20 mouse cellular contexts compared by ENCODE assay signal in genomic region chr16:26131126-26131525, GRCm38 (mm10). TPM values are rescaled to one million over a fixed set of nuclear protein-coding genes. Genes with fewer than 3 reads are reported as not detected.
DNase-seq lines count a peak whose midpoint lies in the region; ATAC-seq lines count a peak whose summit lies in the region.
"Had no signal": no experiment of that assay in that cellular context is flagged by ENCODE, and none has a peak within 500 bp of the region (broad histone marks: within the 10 kb centered on the region; RNA-seq: fewer than 3 reads in every experiment).

No protein-coding gene starts in this region.

- no peaks in the 10 kb centered on the region for H3K27me3 ChIP-seq in embryonic facial prominence, embryonic 11.5 days (ENCODE audit: control insufficient read depth, insufficient read depth, low read length)
- H3K27me3 ChIP-seq in forebrain, embryonic 13.5 days, result no peaks in the 10 kb centered on the region
- H3K27me3 ChIP-seq: embryonic facial prominence, embryonic 12.5 days had no signal

- no peak overlapping the region for H3K27ac ChIP-seq in embryonic facial prominence, embryonic 11.5 days (replicated peaks; ENCODE audit: low read depth, low read length)
- H3K27ac ChIP-seq in forebrain, embryonic 13.5 days, result no peak overlapping the region
- H3K27ac ChIP-seq: embryonic facial prominence, embryonic 12.5 days had no signal

- ATAC-seq in embryonic facial prominence, embryonic 11.5 days (replicated peaks; ENCODE audit: insufficient number of reproducible peaks, low FRiP score, low TSS enrichment, low read depth), result no peak
- ATAC-seq in forebrain, embryonic 13.5 days, result no peak
- ATAC-seq: forebrain, embryonic 14.5 days; forebrain, embryonic 16.5 days had no signal

- DNase-seq in embryo, embryonic 10 days (ENCODE audit: low spot score), result peak; percentile 28
- no peak for DNase-seq in embryo, embryonic 9.5 days (ENCODE audit: extremely low spot score)
- peak; percentile 53 for DNase-seq in 3T3-L1 (ENCODE audit: low read depth, low spot score)
- peak; percentile 37 for DNase-seq in embryo, embryonic 11 days
- peak; percentile 54 for DNase-seq in embryonic facial prominence, embryonic 11.5 days (ENCODE audit: low spot score)
- no peak for DNase-seq in right cerebral cortex, postnatal 10 days (ENCODE audit: low spot score in 2 of 2)
- DNase-seq in layer of hippocampus, adult 18-20 months (ENCODE audit: low spot score in 2 of 2), result no peak
- DNase-seq: adrenal gland, adult 8-10 months; adrenal gland, postnatal 14 days; adrenal gland, postnatal 36 days; cerebellum, adult 11-12 months; cerebellum, adult 2 months; cerebellum, adult 9-10 months; cerebellum, postnatal 10 days; cerebellum, postnatal 25 days had no signal

- no peaks in the 10 kb centered on the region for H3K9me3 ChIP-seq in embryonic facial prominence, embryonic 11.5 days (replicated peaks; ENCODE audit: control insufficient read depth, low read length)
- no peaks in the 10 kb centered on the region for H3K9me3 ChIP-seq in forebrain, embryonic 13.5 days (replicated peaks)
- H3K9me3 ChIP-seq: embryonic facial prominence, embryonic 12.5 days had no signal

- H3K4me3 ChIP-seq in embryonic facial prominence, embryonic 11.5 days (ENCODE audit: low read depth, low read length), result no peak overlapping the region
- H3K4me3 ChIP-seq in forebrain, embryonic 13.5 days, result no peak overlapping the region
- H3K4me3 ChIP-seq: embryonic facial prominence, embryonic 12.5 days had no signal

- WGBS in embryonic facial prominence, embryonic 11.5 days, result 25% methylated on average over 1 of the region's 1 CpGs
- WGBS in forebrain, embryonic 13.5 days, result 95% methylated on average over 1 of the region's 1 CpGs

- no peak overlapping the region for H3K9ac ChIP-seq in embryonic facial prominence, embryonic 11.5 days (replicated peaks; ENCODE audit: low read length)
- H3K9ac ChIP-seq in forebrain, embryonic 13.5 days, result no peak overlapping the region
- H3K9ac ChIP-seq: embryonic facial prominence, embryonic 12.5 days had no signal

- H3K36me3 ChIP-seq in embryonic facial prominence, embryonic 11.5 days (replicated peaks; ENCODE audit: control insufficient read depth, insufficient read depth, low read depth, low read length), result no peaks in the 10 kb centered on the region
- H3K36me3 ChIP-seq in forebrain, embryonic 13.5 days (ENCODE audit: poor library complexity, severe bottlenecking), result no peaks in the 10 kb centered on the region
- H3K36me3 ChIP-seq: embryonic facial prominence, embryonic 12.5 days had no signal

- no peaks in the 10 kb centered on the region for H3K4me1 ChIP-seq in embryonic facial prominence, embryonic 11.5 days (ENCODE audit: control insufficient read depth, insufficient read depth, low read length)
- H3K4me1 ChIP-seq in forebrain, embryonic 13.5 days, result no peaks in the 10 kb centered on the region
- H3K4me1 ChIP-seq: embryonic facial prominence, embryonic 12.5 days had no signal

- no peak overlapping the region for H3K4me2 ChIP-seq in embryonic facial prominence, embryonic 11.5 days (ENCODE audit: low read depth, low read length)
- H3K4me2 ChIP-seq in forebrain, embryonic 13.5 days, result no peak overlapping the region
- H3K4me2 ChIP-seq: embryonic facial prominence, embryonic 12.5 days had no signal

RNA-seq across cellular contexts. Expression of gene P3h2, which starts 25.5 kb away (rescaled TPM):
- polyA plus RNA-seq in embryonic facial prominence, embryonic 11.5 days (2014; fragmentation: Nextera tagmentation; extraction: Ambion mirVana), result 6.0 and 6.8 TPM in 2 replicates
- polyA plus RNA-seq in forebrain, embryonic 13.5 days (2015; fragmentation: Nextera tagmentation; extraction: Ambion mirVana), result 0.32 and 0.78 TPM in 2 replicates
- total RNA-seq in layer of hippocampus, adult 18-20 months (2021), result 1 to 10 TPM; 3.0 to 4.0 TPM
- total RNA-seq: MEL had no signal

Comparison
In these comparisons a context has a peak if more than half of its experiments do, and no peak if none do; other contexts are left out.
1. DNase-seq: peak in embryo, embryonic 10 days (single experiment), 3T3-L1 (single experiment), embryo, embryonic 11 days (single experiment) and embryonic facial prominence, embryonic 11.5 days (single experiment); none in embryo, embryonic 9.5 days (single experiment), right cerebral cortex, postnatal 10 days (0 of 2) and layer of hippocampus, adult 18-20 months (0 of 2).